Mouse (Mus musculus) heart, embryonic 12.5 days (tissue): ENCODE results near the gene Gls2. TPM values are rescaled to one million over a fixed set of nuclear protein-coding genes. Genes with fewer than 3 reads are reported as not detected.

Experiments
- ATAC-seq: fragments of 200-750 bp; cut with Nextera tagmentation; 2 replicates; pipeline ENCODE4 v1.8.0; 2017; ENCODE audit warnings: moderate TSS enrichment, moderate library complexity; ENCODE audit not compliant: insufficient number of reproducible peaks, low FRiP score
- H3K27ac ChIP-seq: fragments of 300-500 bp; sonication (generic); 2 replicates; pipeline ENCODE4 v1.5.1; 2016; ENCODE audit warnings: mild to moderate bottlenecking, moderate library complexity; ENCODE audit not compliant: poor library complexity, severe bottlenecking
- H3K27me3 ChIP-seq: fragments of 300-500 bp; sonication (generic); replicated peaks from 2 replicates; pipeline ENCODE4 v1.6.1; 2016; ENCODE audit warnings: mild to moderate bottlenecking, moderate library complexity
- H3K36me3 ChIP-seq: fragments of 300-500 bp; sonication (generic); 2 replicates; pipeline ENCODE4 v1.6.1; 2016; ENCODE audit warnings: mild to moderate bottlenecking, moderate library complexity
- H3K4me1 ChIP-seq: fragments of 300-500 bp; sonication (generic); replicated peaks from 2 replicates; pipeline ENCODE4 v1.6.1; 2016; ENCODE audit warnings: mild to moderate bottlenecking
- H3K4me2 ChIP-seq: fragments of 300-500 bp; sonication (generic); 2 replicates; pipeline ENCODE4 v1.6.1; 2016; ENCODE audit warnings: mild to moderate bottlenecking, moderate library complexity
- H3K4me3 ChIP-seq: fragments of 300-500 bp; sonication (generic); 2 replicates; pipeline ENCODE4 v1.5.1; 2016; ENCODE audit warnings: mild to moderate bottlenecking
- H3K9ac ChIP-seq: fragments of 300-500 bp; sonication (generic); 2 replicates; pipeline ENCODE4 v1.6.1; 2016; ENCODE audit warnings: mild to moderate bottlenecking, moderate library complexity
- H3K9me3 ChIP-seq: fragments of 300-500 bp; sonication (generic); replicated peaks from 2 replicates; pipeline ENCODE4 v1.6.1; 2016; ENCODE audit warnings: mild to moderate bottlenecking, moderate library complexity
- WGBS: fragments of 180-500 bp; shearing (Covaris S2); methylation state at CpG from one replicate; pipeline ENCODE4 v1.1.7; 2016; 5-methylcytosine and 5-hydroxymethylcytosine counted together
- polyA plus RNA-seq: library from polyadenylated mRNA; unstranded; fragments of >200 nt; fragmentation: Nextera tagmentation; extraction: Ambion mirVana; gene quantifications from 2 replicates; pipeline ENCODE4 v1.2.1, GENCODE M21; 2016

Gls2 gene
- polyA plus RNA-seq, 1 experiment from 2014 or later, result 0.47 TPM

- peak overlapping the region; percentile 88 for H3K4me3 ChIP-seq
- no peaks in the 10 kb centered on the region for H3K9me3 ChIP-seq
- no peaks in the 10 kb centered on the region for H3K36me3 ChIP-seq
- H3K27me3 ChIP-seq, result peaks cover 31% of the 10 kb centered on the region
- peak overlapping the region; percentile 100 for H3K4me2 ChIP-seq
- WGBS, result 1% methylated on average over 62 of the region's 79 CpGs
- H3K4me1 ChIP-seq, result peaks cover 15% of the 10 kb centered on the region
- peak; percentile 89 for ATAC-seq
- no peak overlapping the region for H3K27ac ChIP-seq
- H3K9ac ChIP-seq, result peak overlapping the region; percentile 71
Measured at GRCm38 (mm10) chr10:128194551-128195461, 549 bp downstream of the Gls2 start.

- peaks cover 8% of the 10 kb centered on the region for H3K27me3 ChIP-seq
- no peak overlapping the region for H3K4me3 ChIP-seq
- no peaks in the 10 kb centered on the region for H3K4me1 ChIP-seq
- 57% methylated on average over 5 of the region's 6 CpGs for WGBS
- ATAC-seq, result 0 out of 2 replicates have a peak, but pooled peaks have one; percentile 22
- no peak overlapping the region for H3K4me2 ChIP-seq
- no peaks in the 10 kb centered on the region for H3K9me3 ChIP-seq
- H3K9ac ChIP-seq, result no peak overlapping the region
- no peak overlapping the region for H3K27ac ChIP-seq
- peaks cover 7% of the 10 kb centered on the region; the same call in 1 of the 2 replicates for H3K36me3 ChIP-seq
Measured at GRCm38 (mm10) chr10:128201856-128202255, 7.6 kb downstream of the Gls2 start.

GRCm38 (mm10) chr10:128204941-128205340, 10.7 kb downstream of the Gls2 start:
- WGBS, result 86% methylated on average over 15 of the region's 15 CpGs
- Histone ChIP-seq H3K27ac (no peak overlapping the region), H3K4me3 (no peak overlapping the region), H3K9ac (no peak overlapping the region), H3K4me1 (no peaks in the 10 kb centered on the region), H3K9me3 (no peaks in the 10 kb centered on the region), H3K27me3 (no peaks in the 10 kb centered on the region; the same call in 1 of the 2 replicates), H3K36me3 (peaks cover 15% of the 10 kb centered on the region; the same call in 1 of the 2 replicates), H3K4me2 (no peak overlapping the region)
- ATAC-seq, result no peak

GRCm38 (mm10) chr10:128208326-128208725, 14.1 kb downstream of the Gls2 start:
- no peaks in the 10 kb centered on the region for H3K27me3 ChIP-seq
- H3K9me3 ChIP-seq, result no peaks in the 10 kb centered on the region
- peaks cover 12% of the 10 kb centered on the region for H3K4me1 ChIP-seq
- no peak overlapping the region for H3K9ac ChIP-seq
- 92% methylated on average over 10 of the region's 10 CpGs for WGBS
- no peak for ATAC-seq
- no peak overlapping the region for H3K4me2 ChIP-seq
- H3K27ac ChIP-seq, result no peak overlapping the region
- peaks cover 15% of the 10 kb centered on the region; the same call in 1 of the 2 replicates for H3K36me3 ChIP-seq
- H3K4me3 ChIP-seq, result no peak overlapping the region

- Histone ChIP-seq H3K4me3 (no peak overlapping the region), H3K36me3 (peaks cover 15% of the 10 kb centered on the region; the same call in 1 of the 2 replicates), H3K27ac (no peak overlapping the region), H3K9me3 (no peaks in the 10 kb centered on the region), H3K4me2 (no peak overlapping the region), H3K27me3 (peaks cover 6% of the 10 kb centered on the region; the same call in 1 of the 2 replicates), H3K9ac (no peak overlapping the region), H3K4me1 (peaks cover 12% of the 10 kb centered on the region)
- no peak for ATAC-seq
- WGBS, result 87% methylated on average over 11 of the region's 11 CpGs
Measured at GRCm38 (mm10) chr10:128209311-128210009, 15.2 kb downstream of the Gls2 start.

- ATAC-seq, result no peak
- peak overlapping the region; percentile 77; the same call in 1 of the 2 replicates for H3K4me3 ChIP-seq
- no peaks in the 10 kb centered on the region for H3K9me3 ChIP-seq
- peak overlapping the region; percentile 1; the same call in 1 of the 2 replicates for H3K9ac ChIP-seq
- H3K27me3 ChIP-seq, result peaks cover 11% of the 10 kb centered on the region; the same call in 1 of the 2 replicates
- no peak overlapping the region for H3K27ac ChIP-seq
- H3K4me2 ChIP-seq, result peak overlapping the region; percentile 97; the same call in 1 of the 2 replicates
- peaks cover 12% of the 10 kb centered on the region for H3K4me1 ChIP-seq
- H3K36me3 ChIP-seq, result peaks cover 15% of the 10 kb centered on the region; the same call in 1 of the 2 replicates
- WGBS, result 87% methylated on average over 2 of the region's 2 CpGs
Measured at GRCm38 (mm10) chr10:128210131-128210530, 15.9 kb downstream of the Gls2 start.

GRCm38 (mm10) chr10:128210954-128211353, 16.7 kb downstream of the Gls2 start:
- Histone ChIP-seq H3K36me3 (peaks cover 15% of the 10 kb centered on the region; the same call in 1 of the 2 replicates), H3K9me3 (no peaks in the 10 kb centered on the region), H3K9ac (peak overlapping the region; percentile 80), H3K27me3 (peaks cover 11% of the 10 kb centered on the region; the same call in 1 of the 2 replicates), H3K4me3 (peak overlapping the region; percentile 77), H3K27ac (peak overlapping the region; percentile 25; the same call in 1 of the 2 replicates), H3K4me1 (peaks cover 12% of the 10 kb centered on the region), H3K4me2 (peak overlapping the region; percentile 97)
- WGBS, result 21% methylated on average over 14 of the region's 14 CpGs
- ATAC-seq, result no peak

GRCm38 (mm10) chr10:128211390-128212108, 17.3 kb downstream of the Gls2 start, which contains the start of gene Spryd4:
Gene Spryd4, minus strand, starts transcription at chr10:128211807.
- H3K4me2 ChIP-seq, result peak within 1 kb of the TSS; percentile 97
- peaks cover 12% of the 10 kb centered on the region; the same call in 1 of the 2 replicates for H3K36me3 ChIP-seq
- peaks cover 12% of the 10 kb centered on the region for H3K4me1 ChIP-seq
- H3K9ac ChIP-seq, result peak within 1 kb of the TSS; percentile 80
- H3K27me3 ChIP-seq, result peaks cover 11% of the 10 kb centered on the region; the same call in 1 of the 2 replicates
- peak within 1 kb of the TSS; percentile 25; the same call in 1 of the 2 replicates for H3K27ac ChIP-seq
- WGBS, result under 1% methylated on average over 30 of the region's 30 CpGs
- ATAC-seq, result peak; percentile 95
- no peaks in the 10 kb centered on the region for H3K9me3 ChIP-seq
- H3K4me3 ChIP-seq, result peak within 1 kb of the TSS; percentile 77

- no peaks in the 10 kb centered on the region for H3K9me3 ChIP-seq
- H3K4me2 ChIP-seq, result peak overlapping the region; percentile 97
- H3K27me3 ChIP-seq, result peaks cover 11% of the 10 kb centered on the region; the same call in 1 of the 2 replicates
- peak overlapping the region; percentile 80; the same call in 1 of the 2 replicates for H3K9ac ChIP-seq
- H3K36me3 ChIP-seq, result peaks cover 8% of the 10 kb centered on the region; the same call in 1 of the 2 replicates
- 49% methylated on average over 6 of the region's 6 CpGs for WGBS
- H3K4me3 ChIP-seq, result peak overlapping the region; percentile 77
- H3K4me1 ChIP-seq, result peaks cover 12% of the 10 kb centered on the region
- no peak overlapping the region for H3K27ac ChIP-seq
- ATAC-seq, result no peak
Measured at GRCm38 (mm10) chr10:128212148-128212547, 17.9 kb downstream of the Gls2 start.

GRCm38 (mm10) chr10:128212871-128213323, 18.6 kb downstream of the Gls2 start:
- H3K4me2 ChIP-seq, result peak overlapping the region; percentile 70
- H3K9ac ChIP-seq, result peak overlapping the region; percentile 40
- H3K27ac ChIP-seq, result no peak overlapping the region
- 0 out of 2 replicates have a peak, but pooled peaks cover 5% of the 10 kb centered on the region for H3K36me3 ChIP-seq
- no peaks in the 10 kb centered on the region for H3K9me3 ChIP-seq
- peaks cover 12% of the 10 kb centered on the region for H3K4me1 ChIP-seq
- WGBS, result under 1% methylated on average over 18 of the region's 18 CpGs
- ATAC-seq, result peak; percentile 27; the same call in 1 of the 2 replicates
- H3K27me3 ChIP-seq, result peaks cover 11% of the 10 kb centered on the region; the same call in 1 of the 2 replicates
- peak overlapping the region; percentile 44 for H3K4me3 ChIP-seq
